Mouse (Mus musculus) lung, adult 2 months (tissue): ENCODE results near the gene 2010111I01Rik. TPM values are rescaled to one million over a fixed set of nuclear protein-coding genes. Genes with fewer than 3 reads are reported as not detected.

Experiments used
- DNase-seq: peaks from one replicate; pipeline ENCODE4 v3.0.0; 2022
- H3K4me1 ChIP-seq: fragments of 200-500 bp; 2 replicates; pipeline ENCODE4 v1.6.1; 2011; ENCODE audit warnings: low read length; ENCODE audit not compliant: control insufficient read depth, insufficient read depth
- H3K4me3 ChIP-seq: fragments of 200-500 bp; replicated peaks from 2 replicates; pipeline ENCODE3; 2011; ENCODE audit warnings: low read depth, mild to moderate bottlenecking, control low read depth, low read length; ENCODE audit errors: extremely low read depth
- CTCF ChIP-seq: fragments of 200-500 bp; IDR thresholded peaks from 2 replicates; pipeline ENCODE4 v1.5.1; 2011; ENCODE audit warnings: mild to moderate bottlenecking, low read length, control low read depth; ENCODE audit not compliant: insufficient read depth
- POLR2A ChIP-seq: fragments of 200-500 bp; IDR thresholded peaks from 2 replicates; pipeline ENCODE4 v1.6.1; 2011; ENCODE audit warnings: low read depth, mild to moderate bottlenecking, control low read depth, low read length, borderline replicate concordance; ENCODE audit errors: extremely low read depth
- WGBS: fragments of 180-500 bp; shearing (Covaris S2); methylation state at CpG from one replicate; pipeline ENCODE4 v1.1.7; 2018; 5-methylcytosine and 5-hydroxymethylcytosine counted together
- polyA plus RNA-seq: library from polyadenylated mRNA; depleted of rRNA; stranded (reverse); fragments of >200 nt; gene quantifications from 2 replicates; pipeline ENCODE4 v1.2.3, GENCODE M21; 2012

2010111I01Rik gene
- polyA plus RNA-seq, 1 experiment = 143 TPM

GRCm38 (mm10) chr13:63139463-63140226 is 175.0 kb downstream of the 2010111I01Rik start:
- Histone ChIP-seq H3K4me1 (peaks cover 7% of the 10 kb centered on the region), H3K4me3 (no peak overlapping the region)
- DNase-seq = no peak
- TF ChIP-seq CTCF (no peak), POLR2A (no peak)
- 79% methylated on average over 10 of the region's 10 CpGs for WGBS

- Histone ChIP-seq H3K4me1 (peaks cover 7% of the 10 kb centered on the region), H3K4me3 (no peak overlapping the region)
- WGBS = 50% methylated on average over 6 of the region's 6 CpGs
- no peak for DNase-seq
- TF ChIP-seq POLR2A = no peak
These were observed 176.1 kb downstream of the 2010111I01Rik start for GRCm38 (mm10) chr13:63140784-63141183.

- Histone ChIP-seq H3K4me1 (peaks cover 7% of the 10 kb centered on the region), H3K4me3 (no peak overlapping the region)
- TF ChIP-seq CTCF (no peak), POLR2A (no peak)
- no peak for DNase-seq
These were observed 176.6 kb downstream of the 2010111I01Rik start for GRCm38 (mm10) chr13:63141275-63141674.

- no peak for TF ChIP-seq CTCF
- WGBS = 42% methylated on average over 4 of the region's 4 CpGs
- no peak for DNase-seq
- peaks cover 5% of the 10 kb centered on the region for H3K4me1 ChIP-seq
- H3K4me3 ChIP-seq = no peak overlapping the region
These were observed 182.0 kb downstream of the 2010111I01Rik start for GRCm38 (mm10) chr13:63146604-63147188.

GRCm38 (mm10) chr13:63148157-63148556 is 183.5 kb downstream of the 2010111I01Rik start:
- Histone ChIP-seq H3K4me1 (peaks cover 7% of the 10 kb centered on the region), H3K4me3 (no peak overlapping the region)
- TF ChIP-seq CTCF (no peak), POLR2A (no peak)
- 41% methylated on average over 1 of the region's 1 CpGs for WGBS
- DNase-seq = no peak

GRCm38 (mm10) chr13:63150470-63151020 is 185.9 kb downstream of the 2010111I01Rik start:
- TF ChIP-seq POLR2A (no peak), CTCF (no peak)
- WGBS = 31% methylated on average over 2 of the region's 2 CpGs
- Histone ChIP-seq H3K4me1 (peaks cover 18% of the 10 kb centered on the region), H3K4me3 (no peak overlapping the region)
- no peak for DNase-seq

GRCm38 (mm10) chr13:63151028-63151738 is 186.5 kb downstream of the 2010111I01Rik start:
- peaks cover 18% of the 10 kb centered on the region for H3K4me1 ChIP-seq
- no peak for DNase-seq
- 62% methylated on average over 9 of the region's 9 CpGs for WGBS
- no peak for TF ChIP-seq POLR2A
- TF ChIP-seq CTCF = no peak
- H3K4me3 ChIP-seq = no peak overlapping the region

GRCm38 (mm10) chr13:63152498-63152897 is 187.8 kb downstream of the 2010111I01Rik start:
- Histone ChIP-seq H3K4me1 (peaks cover 18% of the 10 kb centered on the region), H3K4me3 (no peak overlapping the region)
- 57% methylated on average over 3 of the region's 3 CpGs for WGBS
- TF ChIP-seq POLR2A = no peak
- TF ChIP-seq CTCF = no peak
- DNase-seq = no peak

GRCm38 (mm10) chr13:63153397-63153796 is 188.7 kb downstream of the 2010111I01Rik start:
- peaks cover 18% of the 10 kb centered on the region for H3K4me1 ChIP-seq
- DNase-seq = no peak
- WGBS = 38% methylated on average over 2 of the region's 2 CpGs
- H3K4me3 ChIP-seq = no peak overlapping the region
- TF ChIP-seq CTCF (no peak), POLR2A (no peak)
